Mouse (Mus musculus): Measurements from ENCODE around the gene Dnajc13. TPM values are rescaled to one million over a fixed set of nuclear protein-coding genes. Genes with fewer than 3 reads are reported as not detected.

Gene Dnajc13
- total and polyA plus RNA-seq, 2 experiments from 2014 or later: 15.2 to 44.5 TPM

GRCm38 (mm10) chr9:104272057-104272456 is 9.3 kb upstream of the Dnajc13 start:
- H3K4me3 ChIP-seq (ENCODE audit: low read length): no peak overlapping the region
- H3K27me3 ChIP-seq (ENCODE audit: insufficient read depth, low read length): no peaks in the 10 kb centered on the region
- 79% methylated on average over 4 of the region's 4 CpGs for WGBS
- ATAC-seq (no peak), DNase-seq (ENCODE audit: low spot score) (no peak)
- no peak overlapping the region for H3K4me2 ChIP-seq (ENCODE audit: low read depth, low read length)
- no peaks in the 10 kb centered on the region for H3K36me3 ChIP-seq (ENCODE audit: insufficient read depth, low read length)
- no peaks in the 10 kb centered on the region for H3K4me1 ChIP-seq (ENCODE audit: insufficient read depth, low read length)
- TF ChIP-seq CTCF (IDR thresholded peaks at IDR 0.05; ENCODE audit: low read depth): no peak
- no peaks in the 10 kb centered on the region for H3K9me3 ChIP-seq (ENCODE audit: low read length)
- no peak overlapping the region for H3K27ac ChIP-seq
- H3K9ac ChIP-seq (replicated peaks; ENCODE audit: low read length): no peak overlapping the region

DNA sequence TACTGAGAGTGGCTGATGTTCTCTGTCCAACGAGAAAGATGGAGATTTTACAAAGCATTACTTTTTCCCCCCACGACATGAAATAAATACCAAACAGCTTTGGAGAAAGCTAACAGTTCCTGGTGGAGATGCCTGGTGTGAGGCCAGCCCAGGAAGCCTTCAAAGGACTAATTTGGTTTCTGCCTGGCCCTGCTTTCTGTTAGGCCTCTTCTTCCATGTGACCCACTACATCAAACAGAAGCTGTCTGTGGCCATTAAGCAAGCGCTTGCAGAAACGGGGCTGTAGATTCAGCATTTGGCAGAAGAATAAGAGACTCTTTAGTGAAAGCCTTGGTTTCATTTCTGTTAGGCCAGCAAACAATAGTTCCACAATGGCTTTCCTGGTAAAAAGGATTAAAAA is 8.9 kb upstream of the Dnajc13 start:
- 73% methylated on average over 4 of the region's 4 CpGs for WGBS
- no peaks in the 10 kb centered on the region for H3K36me3 ChIP-seq (ENCODE audit: insufficient read depth, low read length)

DNA sequence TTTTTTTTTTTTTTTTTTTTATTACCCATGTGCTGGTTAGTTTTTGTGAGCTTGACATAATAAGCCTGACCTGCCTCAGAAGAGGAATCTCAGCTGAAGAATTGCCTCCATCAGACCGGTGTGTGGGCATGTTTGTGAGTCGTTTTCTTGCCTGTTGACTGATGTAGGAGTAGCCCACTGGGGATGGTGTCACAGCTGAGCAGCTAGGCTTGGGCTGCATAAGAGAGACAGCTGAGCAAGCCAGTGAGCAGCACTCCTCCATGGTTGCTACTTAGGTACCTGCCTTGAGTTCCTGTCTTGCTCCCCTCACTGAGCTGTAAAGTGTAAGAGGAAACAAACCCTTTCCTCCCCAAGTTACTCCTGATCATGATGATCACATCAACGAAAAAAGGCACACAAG is 7.2 kb upstream of the Dnajc13 start:
- no peaks in the 10 kb centered on the region for H3K9me3 ChIP-seq (ENCODE audit: low read length)
- no peak overlapping the region for H3K27ac ChIP-seq
- 73% methylated on average over 3 of the region's 3 CpGs for WGBS
- no peaks in the 10 kb centered on the region for H3K4me1 ChIP-seq (ENCODE audit: insufficient read depth, low read length)
- no peak for DNase-seq (ENCODE audit: low spot score)
- H3K36me3 ChIP-seq (ENCODE audit: insufficient read depth, low read length): no peaks in the 10 kb centered on the region
- no peak overlapping the region for H3K4me2 ChIP-seq (ENCODE audit: low read depth, low read length)
- no peak for ATAC-seq
- TF ChIP-seq CTCF (IDR thresholded peaks at IDR 0.05; ENCODE audit: low read depth): no peak
- H3K9ac ChIP-seq (replicated peaks; ENCODE audit: low read length): no peak overlapping the region
- H3K4me3 ChIP-seq (ENCODE audit: low read length): no peak overlapping the region
- H3K27me3 ChIP-seq (ENCODE audit: insufficient read depth, low read length): no peaks in the 10 kb centered on the region

More for the DNA sequence above, 8.9 kb upstream of the Dnajc13 start:
- Histone ChIP-seq H3K27ac (no peak overlapping the region), H3K4me2 (ENCODE audit: low read depth, low read length) (no peak overlapping the region), H3K9me3 (ENCODE audit: low read length) (no peaks in the 10 kb centered on the region), H3K4me1 (ENCODE audit: insufficient read depth, low read length) (no peaks in the 10 kb centered on the region), H3K4me3 (ENCODE audit: low read length) (no peak overlapping the region), H3K9ac (replicated peaks; ENCODE audit: low read length) (no peak overlapping the region), H3K27me3 (ENCODE audit: insufficient read depth, low read length) (no peaks in the 10 kb centered on the region)
- no peak for DNase-seq (ENCODE audit: low spot score)
- ATAC-seq: no peak
- no peak for TF ChIP-seq CTCF (IDR thresholded peaks at IDR 0.05; ENCODE audit: low read depth)

DNA sequence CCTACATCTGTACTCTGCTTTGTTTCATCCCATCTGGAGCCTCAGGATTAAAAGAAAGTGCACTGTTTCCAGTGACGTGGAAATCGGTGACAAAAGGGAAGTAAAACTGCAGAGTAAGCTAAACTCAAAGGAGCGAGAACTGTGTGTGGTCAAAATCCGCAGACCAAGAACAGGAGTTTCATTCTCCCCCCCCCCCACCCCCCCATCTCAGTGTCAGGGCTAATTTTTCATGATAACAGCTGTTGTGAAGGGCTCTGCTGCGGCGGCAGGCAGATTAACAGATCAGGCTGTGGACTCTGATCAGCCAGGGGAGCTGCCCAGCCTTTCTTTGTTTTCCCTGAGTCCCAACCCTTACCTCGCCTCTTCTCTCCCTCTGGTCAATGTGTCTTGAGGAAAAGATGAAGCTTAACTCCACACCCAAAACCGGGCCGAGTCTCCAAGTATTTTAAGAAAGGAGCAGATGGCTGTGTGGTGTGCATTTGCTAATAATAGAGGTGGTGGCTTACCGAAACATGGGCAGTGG is 6.7 kb upstream of the Dnajc13 start:
- H3K4me1 ChIP-seq (ENCODE audit: insufficient read depth, low read length): no peaks in the 10 kb centered on the region
- no peak for TF ChIP-seq CTCF (IDR thresholded peaks at IDR 0.05; ENCODE audit: low read depth)
- no peaks in the 10 kb centered on the region for H3K27me3 ChIP-seq (ENCODE audit: insufficient read depth, low read length)
- H3K4me3 ChIP-seq (ENCODE audit: low read length): no peak overlapping the region
- H3K36me3 ChIP-seq (ENCODE audit: insufficient read depth, low read length): no peaks in the 10 kb centered on the region
- 0 out of 2 replicates have a peak overlapping the region, but pooled peaks have one; percentile 36 for H3K27ac ChIP-seq
- ATAC-seq: no peak
- H3K9me3 ChIP-seq (ENCODE audit: low read length): no peaks in the 10 kb centered on the region
- no peak for DNase-seq (ENCODE audit: low spot score)
- no peak overlapping the region for H3K4me2 ChIP-seq (ENCODE audit: low read depth, low read length)
- no peak overlapping the region for H3K9ac ChIP-seq (replicated peaks; ENCODE audit: low read length)
- 41% methylated on average over 10 of the region's 10 CpGs for WGBS

- Histone ChIP-seq H3K9me3 (ENCODE audit: low read length) (no peaks in the 10 kb centered on the region), H3K36me3 (ENCODE audit: insufficient read depth, low read length) (no peaks in the 10 kb centered on the region), H3K4me2 (ENCODE audit: low read depth, low read length) (no peak overlapping the region), H3K27ac (no peak overlapping the region), H3K4me1 (ENCODE audit: insufficient read depth, low read length) (peaks cover 8% of the 10 kb centered on the region), H3K9ac (replicated peaks; ENCODE audit: low read length) (no peak overlapping the region), H3K27me3 (ENCODE audit: insufficient read depth, low read length) (no peaks in the 10 kb centered on the region), H3K4me3 (ENCODE audit: low read length) (no peak overlapping the region)
- TF ChIP-seq CTCF (IDR thresholded peaks at IDR 0.05; ENCODE audit: low read depth): no peak
- 79% methylated on average over 2 of the region's 2 CpGs for WGBS
- no peak for DNase-seq (ENCODE audit: low spot score)
- no peak for ATAC-seq
Measured at GRCm38 (mm10) chr9:104264567-104264966, 1.8 kb upstream of the Dnajc13 start.

DNA sequence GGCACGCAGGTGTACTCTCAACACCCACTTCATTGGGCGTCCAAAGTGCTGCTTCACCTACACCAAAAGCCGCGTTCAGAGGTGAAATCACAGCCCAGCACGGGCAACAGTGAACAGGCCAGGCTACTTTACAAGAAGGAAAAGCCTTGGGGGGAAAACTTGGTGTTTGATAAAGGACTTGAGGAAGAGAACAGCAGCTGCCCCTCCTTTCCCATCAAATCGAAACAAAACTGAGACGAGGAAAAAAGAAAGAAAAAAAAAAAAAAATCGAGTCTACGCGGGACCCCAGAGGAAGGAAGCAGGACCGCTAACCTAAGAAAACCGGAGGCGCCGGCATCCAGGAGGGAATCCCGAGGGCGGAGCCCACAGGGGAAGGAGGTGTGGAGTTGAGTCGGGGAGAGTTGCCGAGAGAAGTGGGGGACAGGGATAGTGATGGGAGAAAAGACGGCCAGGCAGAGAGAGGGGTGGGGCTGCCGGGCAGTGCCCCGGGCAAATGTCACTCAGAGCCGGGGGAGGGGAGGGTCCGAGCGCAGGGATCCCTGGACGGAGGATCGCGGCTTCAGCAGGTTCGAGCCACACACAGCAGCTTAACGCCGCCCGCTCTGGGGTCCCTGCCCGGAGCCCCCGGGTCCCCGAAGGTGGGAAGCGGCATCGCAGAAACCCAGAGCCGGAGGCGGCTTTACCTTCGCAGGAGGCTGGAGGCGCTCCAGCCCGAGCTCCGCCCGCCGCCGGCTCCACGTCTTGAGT is 541 bp downstream of the Dnajc13 start:
- Histone ChIP-seq H3K9me3 (ENCODE audit: low read length) (no peaks in the 10 kb centered on the region), H3K4me2 (ENCODE audit: low read depth, low read length) (peak overlapping the region; percentile 84), H3K27ac (peak overlapping the region; percentile 86), H3K4me3 (ENCODE audit: low read length) (peak overlapping the region; percentile 99), H3K9ac (replicated peaks; ENCODE audit: low read length) (peak overlapping the region; percentile 91), H3K4me1 (ENCODE audit: insufficient read depth, low read length) (peaks cover 8% of the 10 kb centered on the region), H3K36me3 (ENCODE audit: insufficient read depth, low read length) (no peaks in the 10 kb centered on the region), H3K27me3 (ENCODE audit: insufficient read depth, low read length) (no peaks in the 10 kb centered on the region)
- ATAC-seq: peak; percentile 72
- peak; percentile 47 for DNase-seq (ENCODE audit: low spot score)
- no peak for TF ChIP-seq CTCF (IDR thresholded peaks at IDR 0.05; ENCODE audit: low read depth)
- WGBS: 1% methylated on average over 42 of the region's 46 CpGs

GRCm38 (mm10) chr9:104260306-104260705 is 2.4 kb downstream of the Dnajc13 start:
- Histone ChIP-seq H3K27me3 (ENCODE audit: insufficient read depth, low read length) (no peaks in the 10 kb centered on the region), H3K4me3 (ENCODE audit: low read length) (no peak overlapping the region), H3K9me3 (ENCODE audit: low read length) (no peaks in the 10 kb centered on the region), H3K4me1 (ENCODE audit: insufficient read depth, low read length) (peaks cover 8% of the 10 kb centered on the region), H3K4me2 (ENCODE audit: low read depth, low read length) (no peak overlapping the region), H3K27ac (no peak overlapping the region), H3K36me3 (ENCODE audit: insufficient read depth, low read length) (no peaks in the 10 kb centered on the region), H3K9ac (replicated peaks; ENCODE audit: low read length) (no peak overlapping the region)
- no peak for ATAC-seq
- no peak for TF ChIP-seq CTCF (IDR thresholded peaks at IDR 0.05; ENCODE audit: low read depth)
- 48% methylated on average over 4 of the region's 4 CpGs for WGBS
- DNase-seq (ENCODE audit: low spot score): no peak

All from hindbrain, postnatal 0 days (tissue).